Mouse (Mus musculus) ZHBTc4 (cell line): Measurements from ENCODE around the gene 2310033P09Rik.
"Not testable (repeated sequence)": the region's sequence is repeated elsewhere in the genome, so short reads cannot be mapped to it uniquely, and the experiment has no call there.

Experiments used
- DNase-seq: peaks from one replicate; pipeline ENCODE4 v3.0.0-alpha.2; 2011; ENCODE audit warnings: low read depth, low spot score

Gene 2310033P09Rik

GRCm38 (mm10) chr11:59201216-59202002 is 6.7 kb upstream of the 2310033P09Rik start:
- no peak for DNase-seq

DNA sequence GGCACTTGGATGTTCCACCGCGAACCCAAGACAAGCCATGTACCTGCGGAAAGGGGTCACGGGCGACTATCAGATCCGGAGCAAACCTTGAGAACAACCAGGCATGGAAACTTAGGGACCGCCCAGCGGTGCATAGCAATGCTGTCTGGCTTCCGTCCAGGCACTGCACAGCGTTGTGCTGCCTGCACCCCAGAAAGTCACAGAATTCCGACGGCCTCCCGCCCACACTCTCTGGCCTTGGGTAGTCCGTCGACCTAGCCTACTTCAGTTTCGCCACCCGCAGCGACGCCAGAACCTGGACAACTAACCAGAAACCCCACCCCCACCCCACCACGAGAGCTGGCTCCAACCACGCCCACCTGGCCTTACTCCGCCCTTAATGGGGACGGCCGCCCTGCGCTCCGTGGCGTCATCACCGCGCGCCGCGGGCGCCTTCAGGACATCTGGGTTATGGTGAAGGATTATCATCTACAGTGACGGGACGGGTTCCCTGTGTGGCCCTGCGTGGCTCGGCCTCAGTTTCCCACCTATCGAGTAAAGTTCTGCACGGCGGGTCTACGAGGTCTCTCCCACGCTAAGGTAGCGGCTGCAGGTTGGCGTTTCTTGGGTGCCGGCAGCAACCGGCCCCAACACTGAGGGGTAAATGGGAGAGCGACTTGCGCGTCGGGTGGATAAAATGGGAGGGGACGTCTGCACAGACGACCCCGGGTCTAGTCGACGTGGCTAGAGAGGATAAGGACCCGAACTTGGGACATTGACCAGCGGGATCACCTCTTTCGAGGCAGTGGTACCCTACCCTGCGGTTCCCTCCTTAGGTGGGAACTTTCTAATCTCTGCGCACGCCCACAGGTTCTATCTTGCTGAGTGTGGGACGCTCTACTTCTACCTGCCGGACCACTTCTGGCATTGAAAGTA is 5.8 kb upstream of the 2310033P09Rik start, which contains the start of gene Mrpl55:
TSS of gene Mrpl55 (plus strand) at position 406 of the 915 bp plus-strand sequence.
- peak; percentile 95 for DNase-seq

- DNase-seq: peak; percentile 79
Observed at GRCm38 (mm10) chr11:59209003-59209441, 901 bp downstream of the 2310033P09Rik start.

DNA sequence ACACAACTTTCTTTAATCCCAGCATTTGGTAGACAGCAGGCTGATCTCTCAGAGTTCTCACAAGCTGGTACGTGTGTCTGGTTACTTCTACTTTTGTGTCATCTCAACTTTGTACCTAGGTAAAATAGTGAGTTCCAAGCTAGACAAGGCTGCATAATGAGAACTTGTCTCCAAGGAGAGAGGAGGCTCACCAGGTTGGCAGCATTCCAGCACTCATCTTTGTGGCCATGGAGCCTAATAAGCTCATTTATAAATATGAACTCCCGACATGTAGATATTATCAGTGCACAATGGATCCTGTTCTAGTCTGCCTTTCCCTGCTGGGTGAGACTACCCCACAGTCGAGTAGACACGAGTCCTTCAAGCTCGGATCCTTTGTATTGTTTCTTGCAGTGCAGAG is 1.5 kb downstream of the 2310033P09Rik start:
- no peak for DNase-seq

DNA sequence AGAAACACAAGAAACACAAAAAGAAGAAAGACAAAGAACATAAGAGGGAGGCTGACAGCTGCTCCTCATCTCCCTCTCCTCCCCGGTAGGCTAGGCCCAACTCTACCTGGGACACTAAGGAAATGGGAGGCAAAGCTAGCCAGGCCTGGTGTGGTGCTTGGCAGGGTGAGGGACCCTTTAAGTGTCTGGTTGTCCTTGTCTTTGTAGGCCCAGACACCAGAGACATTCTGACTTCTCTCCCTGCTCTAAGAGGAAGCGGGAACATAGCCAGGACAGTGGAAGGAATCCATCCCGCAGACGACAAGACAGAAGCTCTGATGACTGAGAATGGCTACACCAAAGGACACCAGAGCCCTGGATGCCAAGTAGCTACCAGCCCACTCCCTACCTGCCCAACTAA is 1.9 kb downstream of the 2310033P09Rik start:
- DNase-seq: no peak

DNA sequence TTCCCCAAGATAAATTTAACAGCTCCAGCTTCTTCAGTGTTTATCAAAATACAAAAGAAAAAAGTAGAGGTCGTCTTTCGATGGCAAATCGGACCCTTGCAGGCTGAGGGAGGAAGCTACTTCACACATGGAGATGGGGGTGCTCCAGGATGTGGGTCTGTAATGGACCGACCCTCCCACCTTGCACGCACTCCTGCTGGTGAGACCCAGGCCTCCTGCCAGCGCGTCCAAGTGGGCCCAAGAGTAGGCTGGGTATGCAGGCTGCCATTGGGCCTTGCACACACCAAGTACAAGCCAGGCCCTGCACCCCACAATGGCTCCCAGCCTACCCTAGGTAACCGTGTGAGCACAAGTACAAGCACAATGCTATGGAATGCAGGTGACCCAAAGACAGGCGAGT is 3.4 kb downstream of the 2310033P09Rik start:
- DNase-seq: not testable (repeated sequence)

DNA sequence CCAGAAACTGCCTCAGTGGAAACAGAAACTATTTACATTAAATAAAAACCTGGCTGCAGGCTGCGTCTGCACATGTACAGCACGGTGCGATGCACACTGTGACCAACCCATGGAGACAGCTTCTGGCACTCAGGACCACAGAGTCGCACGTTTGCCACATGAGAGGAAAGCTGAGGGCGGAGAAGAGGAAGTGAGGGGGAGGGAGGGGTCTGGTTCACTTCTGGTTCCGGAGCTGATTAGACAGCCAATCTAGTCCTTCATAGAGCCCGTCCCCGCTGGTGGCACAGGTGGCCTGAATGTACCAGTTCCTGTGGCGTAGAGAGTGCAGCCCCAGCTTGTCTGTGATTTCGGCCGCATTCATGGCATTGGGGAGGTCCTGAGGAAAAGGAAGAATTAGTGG is 4.2 kb downstream of the 2310033P09Rik start:
- not testable (repeated sequence) for DNase-seq

DNA sequence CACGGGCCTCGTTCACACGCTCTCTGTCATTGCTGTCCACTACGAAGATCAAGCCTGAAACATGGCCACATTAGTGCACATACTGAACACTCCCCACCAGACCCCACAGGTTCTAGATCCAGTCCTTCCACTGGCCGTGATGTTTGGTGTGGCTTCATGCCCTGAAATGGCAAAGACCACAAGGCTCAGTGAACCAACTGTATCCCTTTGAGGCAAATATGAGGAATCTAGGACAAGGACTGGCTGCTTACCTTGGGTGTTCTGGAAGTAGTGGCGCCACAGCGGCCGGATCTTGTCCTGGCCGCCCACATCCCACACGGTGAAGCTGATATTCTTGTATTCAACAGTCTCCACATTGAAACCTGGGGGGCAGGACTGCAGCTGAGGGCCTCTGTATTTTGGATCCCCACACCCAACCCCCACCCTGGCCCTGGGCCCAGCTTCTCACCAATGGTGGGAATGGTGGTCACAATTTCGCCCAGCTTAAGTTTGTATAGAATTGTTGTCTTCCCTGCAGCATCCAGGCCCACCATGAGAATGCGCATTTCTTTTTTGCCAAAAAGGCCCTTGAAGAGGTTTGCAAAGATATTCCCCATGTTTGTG is 4.9 kb downstream of the 2310033P09Rik start:
- DNase-seq: no peak

DNA sequence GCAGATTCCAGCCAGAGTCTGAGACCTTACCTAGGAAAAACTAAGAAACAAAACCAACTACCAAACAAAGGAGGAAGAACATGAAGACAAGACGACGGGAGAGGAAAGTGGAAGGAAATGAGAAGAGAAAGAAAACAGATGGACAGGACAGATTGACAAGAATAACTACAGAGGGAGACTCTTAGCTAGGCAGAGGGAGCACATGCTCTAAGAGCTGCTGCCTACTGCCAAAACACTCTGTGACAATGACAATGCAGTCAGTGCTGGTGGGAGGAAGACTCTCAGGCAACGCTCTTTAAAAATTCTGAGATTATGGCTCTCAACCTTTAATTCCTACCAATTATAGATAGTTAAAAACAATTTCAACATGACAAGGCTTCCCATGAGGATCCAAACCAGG is 8.8 kb downstream of the 2310033P09Rik start:
- no peak for DNase-seq

DNA sequence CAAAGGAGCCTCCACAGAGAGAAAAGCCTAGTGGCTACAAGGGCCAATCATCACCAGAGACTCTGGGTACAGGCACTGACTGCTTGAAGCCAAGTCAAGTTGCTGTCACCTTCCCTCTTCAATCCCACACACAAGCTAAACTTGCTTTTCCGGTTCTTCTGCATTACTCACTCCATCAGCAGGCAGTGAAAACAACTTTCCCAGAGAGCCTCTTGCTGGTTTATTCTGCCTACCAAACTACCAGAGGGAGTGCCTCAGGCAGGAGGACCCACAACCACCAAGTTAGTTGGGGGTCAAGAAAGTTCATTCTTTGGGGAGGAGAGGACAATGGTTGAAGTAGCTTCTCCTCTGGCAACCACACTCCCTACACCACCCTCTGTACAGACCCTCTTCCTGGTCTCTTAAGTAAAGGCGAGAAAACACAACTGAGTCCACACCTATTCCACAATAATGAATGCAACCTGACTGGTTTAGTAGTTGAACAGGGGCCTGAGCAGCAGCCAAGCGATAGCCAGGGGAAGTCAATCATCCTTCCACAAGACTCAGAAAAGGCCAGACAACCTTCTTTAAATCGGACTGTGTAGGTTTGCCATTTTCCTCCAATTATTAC is 10.4 kb downstream of the 2310033P09Rik start:
- DNase-seq: no peak

DNA sequence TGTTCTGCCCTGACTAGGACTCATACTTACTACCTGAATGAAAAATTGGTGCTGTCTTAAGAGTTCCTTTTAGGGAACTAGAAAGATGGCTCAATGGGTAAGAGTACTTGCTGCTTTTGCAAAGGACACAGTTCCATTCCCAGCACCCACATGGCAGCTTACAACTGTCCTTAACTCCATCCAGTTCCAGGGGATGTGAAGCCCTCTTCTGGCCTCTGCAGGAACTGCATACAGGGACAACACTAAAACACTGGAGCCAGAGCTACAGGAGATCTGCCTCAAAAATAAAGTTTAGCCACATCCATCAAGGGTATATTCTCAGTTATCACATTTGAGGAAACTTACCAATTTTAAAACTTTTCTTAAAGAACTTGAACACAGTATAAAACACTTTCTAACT is 10.9 kb downstream of the 2310033P09Rik start:
- peak; percentile 86 for DNase-seq

DNA sequence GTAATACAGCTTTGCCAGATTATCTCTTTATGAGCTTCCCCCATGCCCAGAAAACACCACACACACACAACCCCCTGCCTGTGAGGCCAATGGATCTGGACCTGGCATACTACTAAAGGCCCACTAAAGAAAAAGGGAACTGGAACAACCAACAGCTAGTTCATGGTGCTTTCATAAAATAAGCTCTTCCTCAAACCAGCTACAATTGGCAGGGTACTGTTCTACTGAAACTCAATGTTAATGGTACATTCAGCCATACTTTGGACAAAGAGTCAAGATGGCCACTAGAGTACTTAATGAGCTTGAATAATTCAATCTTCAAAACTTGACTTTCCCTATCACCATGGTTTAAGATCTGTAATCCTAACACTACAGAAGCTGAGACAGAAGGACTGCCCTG is 13.5 kb downstream of the 2310033P09Rik start:
- DNase-seq: no peak

DNA sequence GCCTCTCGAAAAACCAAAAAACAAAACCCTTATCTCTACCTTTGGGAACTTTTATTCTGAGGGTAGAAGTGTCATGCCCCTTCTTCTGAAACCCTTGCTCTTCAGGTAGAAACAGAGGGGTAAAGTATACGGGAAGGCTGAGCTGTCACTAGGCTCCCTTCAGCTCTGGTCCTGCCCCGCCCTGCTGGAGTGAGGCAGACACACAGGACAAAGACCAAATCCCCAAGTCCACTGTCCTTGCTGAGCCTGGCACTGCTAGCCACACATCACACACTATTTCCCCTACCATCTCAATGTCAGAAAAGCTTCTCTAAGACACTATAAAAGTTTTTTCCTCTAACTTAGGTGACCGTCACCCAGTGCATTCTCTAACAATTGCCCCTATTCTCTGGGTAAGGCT is 14.2 kb downstream of the 2310033P09Rik start:
- no peak for DNase-seq

- DNase-seq: no peak
Observed at GRCm38 (mm10) chr11:59224025-59224424, 15.9 kb downstream of the 2310033P09Rik start.

- no peak for DNase-seq
Observed at GRCm38 (mm10) chr11:59224470-59224869, 16.3 kb downstream of the 2310033P09Rik start.

DNA sequence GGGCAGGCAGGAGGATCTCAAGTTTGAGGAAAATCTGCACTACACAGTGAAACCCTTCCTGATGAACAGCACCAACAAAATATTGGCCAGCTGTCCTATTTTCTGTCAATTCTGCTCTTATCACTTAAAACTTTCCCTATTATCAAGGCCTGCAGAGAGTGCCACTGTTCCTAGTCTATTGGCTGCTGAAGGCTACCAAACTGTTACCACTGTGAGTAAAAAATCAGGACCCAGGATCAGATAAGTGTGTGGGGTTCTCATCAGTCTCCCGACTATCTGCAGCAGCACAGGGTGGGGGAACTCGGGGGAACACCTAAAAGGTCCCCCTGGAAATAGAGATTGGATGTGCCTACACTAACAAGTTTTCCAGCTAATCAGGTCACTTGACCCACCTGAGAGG is 17.0 kb downstream of the 2310033P09Rik start:
- no peak for DNase-seq

- DNase-seq: no peak
Observed at GRCm38 (mm10) chr11:59226251-59226650, 18.1 kb downstream of the 2310033P09Rik start.

GRCm38 (mm10) chr11:59226787-59227603 is 18.9 kb downstream of the 2310033P09Rik start:
- peak; percentile 14 for DNase-seq

GRCm38 (mm10) chr11:59227604-59228121 is 19.5 kb downstream of the 2310033P09Rik start:
- no peak for DNase-seq
